Mouse (Mus musculus) forebrain, embryonic 11.5 days (tissue): ENCODE measurements around the gene Psmb9. TPM values are rescaled to one million over a fixed set of nuclear protein-coding genes. Genes with fewer than 3 reads are reported as not detected.
A peak's percentile ranks its signal among the peaks of the same experiment; 100 is the strongest.

ENCODE experiments used
- ATAC-seq: fragments of 200-750 bp; cut with Nextera tagmentation; replicated peaks from 2 replicates; pipeline ENCODE4 v1.8.0; 2017; ENCODE audit warnings: moderate TSS enrichment; ENCODE audit not compliant: low FRiP score
- DNase-seq: peaks from one replicate; pipeline ENCODE4 v3.0.0-alpha.2; 2017; ENCODE audit warnings: low spot score
- H3K27ac ChIP-seq: fragments of 300-500 bp; sonication (generic); 2 replicates; pipeline ENCODE4 v1.5.1; 2014; ENCODE audit warnings: low read depth, low read length
- H3K27me3 ChIP-seq: fragments of 300-500 bp; sonication (generic); 2 replicates; pipeline ENCODE4 v1.6.1; 2014; ENCODE audit warnings: mild to moderate bottlenecking, low read length, mixed read lengths; ENCODE audit not compliant: control insufficient read depth, insufficient read depth
- H3K36me3 ChIP-seq: fragments of 300-500 bp; sonication (generic); 2 replicates; pipeline ENCODE4 v1.6.1; 2014; ENCODE audit warnings: mild to moderate bottlenecking, low read length, moderate library complexity, mixed read lengths; ENCODE audit not compliant: control insufficient read depth, insufficient read depth
- H3K4me1 ChIP-seq: fragments of 300-500 bp; sonication (generic); replicated peaks from 2 replicates; pipeline ENCODE4 v1.6.1; 2014; ENCODE audit warnings: low read length, mixed read lengths; ENCODE audit not compliant: control insufficient read depth, insufficient read depth
- H3K4me2 ChIP-seq: fragments of 300-500 bp; sonication (generic); 2 replicates; pipeline ENCODE4 v1.6.1; 2014; ENCODE audit warnings: low read depth, mild to moderate bottlenecking, low read length, moderate library complexity, mixed read lengths; ENCODE audit not compliant: severe bottlenecking
- H3K4me3 ChIP-seq: fragments of 300-500 bp; sonication (generic); 2 replicates; pipeline ENCODE4 v1.5.1; 2014; ENCODE audit warnings: low read depth, low read length
- H3K9ac ChIP-seq: fragments of 300-500 bp; sonication (generic); 2 replicates; pipeline ENCODE4 v1.6.1; 2014; ENCODE audit warnings: low read length
- H3K9me3 ChIP-seq: fragments of 300-500 bp; sonication (generic); 2 replicates; pipeline ENCODE4 v1.6.1; 2016; ENCODE audit warnings: low read length, mixed read lengths; ENCODE audit not compliant: control insufficient read depth
- WGBS: fragments of 180-500 bp; shearing (Covaris S2); extraction: QIAGEN DNeasy Blood & Tissue Kit; methylation state at CpG from one replicate; pipeline ENCODE4 v1.1.7; 2014; 5-methylcytosine and 5-hydroxymethylcytosine counted together
- polyA plus RNA-seq: library from polyadenylated mRNA; unstranded; fragments of >200 nt; fragmentation: Nextera tagmentation; extraction: Ambion mirVana; gene quantifications from 2 replicates; pipeline ENCODE4 v1.2.1, GENCODE M21; 2014

The Psmb9 gene
- polyA plus RNA-seq, 1 experiment from 2014 or later: 0.99 TPM

DNA sequence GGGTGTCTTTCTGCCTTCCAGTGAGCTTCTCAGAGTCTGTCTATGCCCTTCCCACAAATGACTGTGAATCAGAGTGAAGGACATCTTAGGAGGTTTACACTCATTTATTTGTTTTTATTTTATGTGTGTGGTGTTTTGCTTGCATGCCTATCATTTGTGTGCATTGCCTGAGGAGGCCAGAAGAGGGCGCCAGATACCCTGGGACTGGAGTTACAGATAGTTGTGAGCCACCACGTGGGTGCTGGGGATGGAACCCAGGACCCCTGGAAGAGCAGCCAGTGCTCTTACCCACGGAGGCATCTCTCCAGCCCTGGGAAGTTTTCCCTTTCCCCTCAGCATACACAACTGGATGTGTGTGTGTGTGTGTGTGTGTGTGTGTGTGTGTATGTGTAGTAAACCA is 22.1 kb upstream of the Psmb9 start:
- Histone ChIP-seq H3K9ac (no peak overlapping the region), H3K27ac (no peak overlapping the region), H3K4me2 (no peak overlapping the region), H3K9me3 (no peaks in the 10 kb centered on the region), H3K4me1 (peaks cover 3% of the 10 kb centered on the region), H3K36me3 (no peaks in the 10 kb centered on the region), H3K27me3 (peaks cover 38% of the 10 kb centered on the region), H3K4me3 (no peak overlapping the region)
- ATAC-seq (no peak), DNase-seq (no peak)
- WGBS: 48% methylated on average over 3 of the region's 3 CpGs

- DNase-seq: no peak
These were observed 20.9 kb upstream of the Psmb9 start for GRCm38 (mm10) chr17:34208421-34208820.

DNA sequence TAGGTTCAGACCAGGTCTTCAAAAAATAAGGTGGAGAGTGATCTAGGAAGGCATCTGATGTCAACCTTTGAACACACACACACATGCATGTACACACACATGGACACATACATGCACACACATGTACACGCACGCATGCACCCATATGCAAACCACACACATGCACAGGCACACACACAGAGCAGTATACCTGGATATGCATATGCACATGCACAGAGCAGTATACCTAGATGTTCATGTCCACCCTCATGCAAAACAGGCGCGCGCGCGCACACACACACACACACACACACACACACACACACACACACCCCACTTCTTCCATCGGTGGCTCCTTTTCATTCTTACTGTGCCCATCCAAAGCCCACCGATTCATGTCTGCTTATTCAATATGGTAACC is 20.3 kb upstream of the Psmb9 start:
- ATAC-seq: no peak

More at GRCm38 (mm10) chr17:34208421-34208820, 20.9 kb upstream of the Psmb9 start:
- ATAC-seq: no peak
- H3K4me3 ChIP-seq: no peak overlapping the region
- 23% methylated on average over 10 of the region's 10 CpGs for WGBS
- no peak overlapping the region for H3K4me2 ChIP-seq
- H3K9me3 ChIP-seq: no peaks in the 10 kb centered on the region
- H3K4me1 ChIP-seq: peaks cover 4% of the 10 kb centered on the region
- peaks cover 31% of the 10 kb centered on the region for H3K27me3 ChIP-seq
- no peak overlapping the region for H3K27ac ChIP-seq
- H3K36me3 ChIP-seq: no peaks in the 10 kb centered on the region
- no peak overlapping the region for H3K9ac ChIP-seq

GRCm38 (mm10) chr17:34207456-34207855 is 19.9 kb upstream of the Psmb9 start:
- Histone ChIP-seq H3K4me1 (peaks cover 4% of the 10 kb centered on the region), H3K4me2 (no peak overlapping the region), H3K27ac (no peak overlapping the region), H3K9me3 (no peaks in the 10 kb centered on the region), H3K36me3 (no peaks in the 10 kb centered on the region), H3K27me3 (peaks cover 29% of the 10 kb centered on the region), H3K4me3 (no peak overlapping the region), H3K9ac (no peak overlapping the region)
- no peak for DNase-seq
- 74% methylated on average over 3 of the region's 3 CpGs for WGBS
- ATAC-seq: no peak

More for the DNA sequence above, 20.3 kb upstream of the Psmb9 start:
- Histone ChIP-seq H3K4me2 (no peak overlapping the region), H3K4me1 (peaks cover 4% of the 10 kb centered on the region), H3K27me3 (peaks cover 32% of the 10 kb centered on the region), H3K27ac (no peak overlapping the region), H3K36me3 (no peaks in the 10 kb centered on the region), H3K4me3 (no peak overlapping the region), H3K9me3 (no peaks in the 10 kb centered on the region), H3K9ac (no peak overlapping the region)
- no peak for DNase-seq
- 96% methylated on average over 9 of the region's 9 CpGs for WGBS

- Histone ChIP-seq H3K4me3 (no peak overlapping the region), H3K36me3 (no peaks in the 10 kb centered on the region), H3K9me3 (no peaks in the 10 kb centered on the region), H3K27ac (no peak overlapping the region), H3K4me1 (peaks cover 4% of the 10 kb centered on the region), H3K27me3 (peaks cover 22% of the 10 kb centered on the region), H3K4me2 (no peak overlapping the region), H3K9ac (no peak overlapping the region)
- DNase-seq (no peak), ATAC-seq (no peak)
- 85% methylated on average over 5 of the region's 5 CpGs for WGBS
These were observed 19.2 kb upstream of the Psmb9 start for GRCm38 (mm10) chr17:34206731-34207130.

GRCm38 (mm10) chr17:34205746-34206176 is 18.2 kb upstream of the Psmb9 start:
- H3K4me1 ChIP-seq: peaks cover 4% of the 10 kb centered on the region
- no peaks in the 10 kb centered on the region for H3K9me3 ChIP-seq
- H3K4me2 ChIP-seq: no peak overlapping the region
- no peak for ATAC-seq
- no peaks in the 10 kb centered on the region for H3K36me3 ChIP-seq
- DNase-seq: no peak
- peaks cover 18% of the 10 kb centered on the region for H3K27me3 ChIP-seq
- no peak overlapping the region for H3K27ac ChIP-seq
- H3K9ac ChIP-seq: no peak overlapping the region
- no peak overlapping the region for H3K4me3 ChIP-seq
- 16% methylated on average over 9 of the region's 9 CpGs for WGBS

- Histone ChIP-seq H3K9me3 (no peaks in the 10 kb centered on the region), H3K9ac (peak overlapping the region; percentile 57), H3K4me1 (peaks cover 4% of the 10 kb centered on the region), H3K27me3 (peaks cover 18% of the 10 kb centered on the region), H3K36me3 (no peaks in the 10 kb centered on the region), H3K4me2 (peak overlapping the region; percentile 86), H3K27ac (no peak overlapping the region), H3K4me3 (peak overlapping the region; percentile 50)
- ATAC-seq (no peak), DNase-seq (no peak)
- WGBS: 13% methylated on average over 18 of the region's 18 CpGs
These were observed 17.6 kb upstream of the Psmb9 start for GRCm38 (mm10) chr17:34205021-34205745.

DNA sequence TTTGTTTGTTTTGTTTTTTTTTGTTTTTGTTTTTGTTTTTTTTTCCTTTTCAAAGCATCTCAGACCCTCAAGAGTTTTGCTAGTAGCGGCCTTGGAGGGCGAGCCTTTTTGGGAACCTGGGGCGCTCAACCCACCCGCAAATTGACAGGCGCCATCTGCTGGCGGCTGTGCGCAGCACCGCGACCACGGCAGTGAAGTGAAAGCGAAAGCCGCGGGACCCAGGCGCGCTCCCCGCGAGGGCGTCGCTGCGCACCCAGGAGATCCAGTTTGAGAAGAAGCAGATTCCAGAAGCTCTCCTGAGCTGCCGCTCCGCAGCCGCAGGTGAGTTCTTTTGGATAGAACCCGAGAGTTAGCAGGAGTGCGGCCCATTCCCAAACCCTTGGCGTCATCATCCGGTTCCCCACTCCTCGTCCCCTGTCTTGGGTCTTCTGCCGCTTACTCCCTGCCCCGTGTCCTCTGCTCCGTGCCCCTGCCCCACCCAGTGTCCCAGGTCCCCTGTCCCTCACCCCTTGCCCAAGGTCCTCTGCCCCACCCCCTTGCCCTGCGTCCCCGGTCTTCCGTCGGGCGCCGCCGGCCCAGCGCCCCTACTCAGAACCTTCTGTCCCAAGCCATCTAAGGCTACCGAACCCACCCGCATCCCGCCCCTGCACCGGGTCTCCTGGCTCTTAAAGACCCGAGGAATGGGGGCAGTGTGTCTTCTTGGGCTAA is 16.9 kb upstream of the Psmb9 start:
- peak overlapping the region; percentile 50 for H3K4me3 ChIP-seq
- H3K9me3 ChIP-seq: no peaks in the 10 kb centered on the region
- H3K27ac ChIP-seq: no peak overlapping the region
- ATAC-seq: 0 out of 2 replicates have a peak, but pooled peaks have one; percentile 27
- peak overlapping the region; percentile 86 for H3K4me2 ChIP-seq
- H3K36me3 ChIP-seq: no peaks in the 10 kb centered on the region
- peak; percentile 90 for DNase-seq
- peak overlapping the region; percentile 57 for H3K9ac ChIP-seq
- peaks cover 4% of the 10 kb centered on the region for H3K4me1 ChIP-seq
- peaks cover 21% of the 10 kb centered on the region for H3K27me3 ChIP-seq
- WGBS: under 1% methylated on average over 44 of the region's 44 CpGs
